Mouse (Mus musculus) hindbrain, embryonic 16.5 days (tissue): ENCODE data around the gene Tfap2a. TPM values are rescaled to one million over a fixed set of nuclear protein-coding genes. Genes with fewer than 3 reads are reported as not detected.

Source experiments
- ATAC-seq: fragments of 200-750 bp; cut with Nextera tagmentation; 2 replicates; pipeline ENCODE4 v1.8.0; 2017; ENCODE audit warnings: moderate TSS enrichment, moderate library complexity
- H3K27ac ChIP-seq: fragments of 300-500 bp; sonication (generic); 2 replicates; pipeline ENCODE4 v1.5.1; 2014; ENCODE audit warnings: low read depth, mild to moderate bottlenecking, control low read depth, low read length, moderate library complexity
- H3K27me3 ChIP-seq: fragments of 300-500 bp; sonication (generic); replicated peaks from 2 replicates; pipeline ENCODE4 v1.6.1; 2014; ENCODE audit warnings: low read length; ENCODE audit not compliant: control insufficient read depth, insufficient read depth
- H3K36me3 ChIP-seq: fragments of 300-500 bp; sonication (generic); 2 replicates; pipeline ENCODE4 v1.6.1; 2014; ENCODE audit warnings: mild to moderate bottlenecking, low read length, moderate library complexity, mixed read lengths; ENCODE audit not compliant: control insufficient read depth, insufficient read depth
- H3K4me1 ChIP-seq: fragments of 300-500 bp; sonication (generic); 2 replicates; pipeline ENCODE4 v1.6.1; 2014; ENCODE audit warnings: low read depth, low read length; ENCODE audit not compliant: control insufficient read depth, insufficient read depth
- H3K4me2 ChIP-seq: fragments of 300-500 bp; sonication (generic); 2 replicates; pipeline ENCODE4 v1.6.1; 2014; ENCODE audit warnings: mild to moderate bottlenecking, low read length, control low read depth, moderate library complexity
- H3K4me3 ChIP-seq: fragments of 300-500 bp; sonication (generic); 2 replicates; pipeline ENCODE4 v1.5.1; 2014; ENCODE audit warnings: mild to moderate bottlenecking, low read length, control low read depth, moderate library complexity
- H3K9ac ChIP-seq: fragments of 300-500 bp; sonication (generic); 2 replicates; pipeline ENCODE4 v1.6.1; 2014; ENCODE audit warnings: low read depth, mild to moderate bottlenecking, control low read depth, low read length, moderate library complexity
- H3K9me3 ChIP-seq: fragments of 300-500 bp; sonication (generic); 2 replicates; pipeline ENCODE4 v1.6.1; 2014; ENCODE audit warnings: mild to moderate bottlenecking, low read length, moderate library complexity; ENCODE audit not compliant: control insufficient read depth
- WGBS: fragments of 180-500 bp; shearing (Covaris S2); extraction: QIAGEN DNeasy Blood & Tissue Kit; methylation state at CpG from one replicate; pipeline ENCODE4 v1.1.7; 2014; 5-methylcytosine and 5-hydroxymethylcytosine counted together
- polyA plus RNA-seq: library from polyadenylated mRNA; unstranded; fragments of >200 nt; fragmentation: Nextera tagmentation; extraction: Ambion mirVana; gene quantifications from 2 replicates; pipeline ENCODE4 v1.2.1, GENCODE M21; 2015

Gene Tfap2a
- polyA plus RNA-seq, 1 experiment from 2014 or later = 8.4 TPM

- H3K4me1 ChIP-seq = peaks cover 7% of the 10 kb centered on the region
- 3% methylated on average over 21 of the region's 21 CpGs for WGBS
- H3K4me3 ChIP-seq = no peak overlapping the region; the same call in 1 of the 2 replicates
- H3K27me3 ChIP-seq = peaks cover 66% of the 10 kb centered on the region
- no peak overlapping the region for H3K9ac ChIP-seq
- no peaks in the 10 kb centered on the region for H3K36me3 ChIP-seq
- no peaks in the 10 kb centered on the region for H3K9me3 ChIP-seq
- H3K4me2 ChIP-seq = peak overlapping the region; percentile 38
- no peak for ATAC-seq
- H3K27ac ChIP-seq = no peak overlapping the region
Measured at GRCm38 (mm10) chr13:40709321-40710061, 28.7 kb downstream of the Tfap2a start.

- Histone ChIP-seq H3K27me3 (peaks cover 62% of the 10 kb centered on the region), H3K4me2 (peak overlapping the region; percentile 38), H3K9me3 (no peaks in the 10 kb centered on the region), H3K9ac (no peak overlapping the region), H3K4me3 (peak overlapping the region; percentile 11; the same call in 1 of the 2 replicates), H3K4me1 (peaks cover 7% of the 10 kb centered on the region), H3K36me3 (no peaks in the 10 kb centered on the region), H3K27ac (no peak overlapping the region)
- under 1% methylated on average over 26 of the region's 26 CpGs for WGBS
- peak; percentile 61 for ATAC-seq
Measured at GRCm38 (mm10) chr13:40708913-40709312, 29.3 kb downstream of the Tfap2a start.

GRCm38 (mm10) chr13:40708271-40708670 lies 29.9 kb downstream of the Tfap2a start:
- Histone ChIP-seq H3K36me3 (no peaks in the 10 kb centered on the region), H3K4me2 (no peak overlapping the region), H3K9me3 (no peaks in the 10 kb centered on the region), H3K4me1 (peaks cover 7% of the 10 kb centered on the region), H3K27me3 (peaks cover 61% of the 10 kb centered on the region), H3K27ac (no peak overlapping the region), H3K9ac (no peak overlapping the region), H3K4me3 (no peak overlapping the region)
- 6% methylated on average over 5 of the region's 5 CpGs for WGBS
- ATAC-seq = no peak

DNA sequence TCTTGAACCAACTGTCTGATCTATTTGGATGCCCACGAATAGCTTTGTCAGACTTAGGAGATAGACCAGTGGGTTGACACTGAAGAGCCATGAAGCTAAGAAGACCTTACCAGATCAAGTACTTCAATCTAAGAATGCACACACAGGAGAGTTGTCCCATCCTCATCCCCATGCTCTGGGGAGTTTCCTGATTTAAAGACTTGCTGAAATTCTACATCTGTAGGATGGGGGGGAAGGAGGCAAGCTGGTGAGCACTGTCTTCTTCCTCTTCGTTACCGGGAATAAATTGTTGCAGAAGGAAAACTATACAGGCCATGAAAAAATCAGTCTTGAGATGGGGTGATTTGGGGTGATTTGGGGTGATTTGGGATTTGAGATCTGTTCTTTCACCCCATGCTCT lies 30.5 kb downstream of the Tfap2a start:
- Histone ChIP-seq H3K27ac (no peak overlapping the region), H3K27me3 (peaks cover 64% of the 10 kb centered on the region), H3K36me3 (no peaks in the 10 kb centered on the region), H3K9ac (no peak overlapping the region), H3K9me3 (no peaks in the 10 kb centered on the region), H3K4me3 (no peak overlapping the region), H3K4me1 (peaks cover 9% of the 10 kb centered on the region), H3K4me2 (no peak overlapping the region)
- WGBS = 12% methylated on average over 3 of the region's 3 CpGs
- ATAC-seq = no peak

GRCm38 (mm10) chr13:40706612-40707011 lies 31.6 kb downstream of the Tfap2a start:
- no peak overlapping the region for H3K4me3 ChIP-seq
- WGBS = 10% methylated on average over 5 of the region's 5 CpGs
- H3K4me2 ChIP-seq = no peak overlapping the region
- H3K27me3 ChIP-seq = peaks cover 62% of the 10 kb centered on the region
- ATAC-seq = no peak
- H3K4me1 ChIP-seq = peaks cover 9% of the 10 kb centered on the region
- no peaks in the 10 kb centered on the region for H3K9me3 ChIP-seq
- no peak overlapping the region for H3K27ac ChIP-seq
- H3K9ac ChIP-seq = no peak overlapping the region
- no peaks in the 10 kb centered on the region for H3K36me3 ChIP-seq

DNA sequence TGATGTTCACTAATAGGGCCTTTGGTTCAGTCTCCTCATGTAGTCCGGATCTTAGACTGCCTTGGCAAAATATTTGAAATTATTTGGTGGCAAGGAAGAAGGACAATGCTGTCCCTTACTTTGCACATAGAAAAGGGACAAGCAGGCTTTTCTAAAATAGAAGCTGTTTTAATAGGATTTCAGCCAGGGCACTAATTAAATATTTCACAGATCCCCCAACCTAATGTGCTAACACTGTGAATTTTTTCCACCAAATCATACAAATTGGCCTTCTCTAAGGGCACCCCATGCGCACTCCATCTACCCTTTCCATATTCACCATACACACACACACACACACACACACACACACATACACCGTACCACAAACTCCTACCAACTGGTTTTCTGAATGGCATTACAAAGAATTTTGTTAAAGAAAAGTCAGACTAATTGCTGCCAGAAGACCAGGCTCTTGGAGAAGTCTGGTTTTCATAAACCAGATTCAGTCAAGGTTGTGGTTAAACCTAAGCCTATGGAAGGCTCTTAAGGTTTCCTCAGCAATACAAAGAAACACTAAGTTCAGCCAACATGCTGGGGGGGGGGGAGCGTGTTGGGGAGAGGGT lies 32.3 kb downstream of the Tfap2a start:
- H3K27ac ChIP-seq = no peak overlapping the region
- no peak overlapping the region for H3K9ac ChIP-seq
- no peak overlapping the region for H3K4me3 ChIP-seq
- no peak overlapping the region for H3K4me2 ChIP-seq
- peaks cover 60% of the 10 kb centered on the region for H3K27me3 ChIP-seq
- peaks cover 9% of the 10 kb centered on the region for H3K4me1 ChIP-seq
- no peaks in the 10 kb centered on the region for H3K9me3 ChIP-seq
- ATAC-seq = no peak
- H3K36me3 ChIP-seq = no peaks in the 10 kb centered on the region
- WGBS = 19% methylated on average over 4 of the region's 4 CpGs

DNA sequence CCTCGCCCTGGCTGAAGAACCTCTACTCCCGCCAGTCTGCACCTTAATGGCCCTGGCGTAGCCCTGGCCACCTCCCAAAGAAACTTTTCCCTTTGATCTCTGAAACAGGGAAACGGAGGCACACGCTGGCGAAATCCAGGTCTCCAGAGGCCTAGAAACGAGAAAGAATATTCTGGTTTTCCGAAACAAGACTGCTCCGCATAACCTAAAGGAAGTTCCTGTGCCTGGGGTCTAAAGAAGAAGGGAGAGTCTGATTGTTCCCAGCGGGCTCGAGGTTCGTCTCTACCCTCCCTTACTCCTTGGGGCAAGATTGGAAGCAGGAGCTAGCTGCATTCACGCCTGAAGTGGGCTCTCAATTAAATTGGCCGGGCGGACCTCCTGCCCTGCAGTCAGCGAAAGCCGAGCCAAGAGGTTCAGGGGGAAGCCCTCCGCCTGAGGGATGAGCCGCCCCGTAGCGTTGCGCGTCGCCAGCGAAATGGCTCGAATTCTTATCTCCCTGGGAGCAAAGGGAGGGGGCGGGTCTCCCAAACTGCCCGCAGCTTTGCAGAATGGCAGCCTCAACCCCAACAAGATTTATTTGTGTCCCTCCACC lies 33.2 kb downstream of the Tfap2a start:
- H3K9ac ChIP-seq = no peak overlapping the region
- peaks cover 9% of the 10 kb centered on the region for H3K4me1 ChIP-seq
- H3K9me3 ChIP-seq = no peaks in the 10 kb centered on the region
- H3K4me3 ChIP-seq = peak overlapping the region; percentile 36
- WGBS = under 1% methylated on average over 28 of the region's 28 CpGs
- peaks cover 57% of the 10 kb centered on the region for H3K27me3 ChIP-seq
- no peaks in the 10 kb centered on the region for H3K36me3 ChIP-seq
- no peak overlapping the region for H3K27ac ChIP-seq
- peak overlapping the region; percentile 53 for H3K4me2 ChIP-seq
- no peak for ATAC-seq

DNA sequence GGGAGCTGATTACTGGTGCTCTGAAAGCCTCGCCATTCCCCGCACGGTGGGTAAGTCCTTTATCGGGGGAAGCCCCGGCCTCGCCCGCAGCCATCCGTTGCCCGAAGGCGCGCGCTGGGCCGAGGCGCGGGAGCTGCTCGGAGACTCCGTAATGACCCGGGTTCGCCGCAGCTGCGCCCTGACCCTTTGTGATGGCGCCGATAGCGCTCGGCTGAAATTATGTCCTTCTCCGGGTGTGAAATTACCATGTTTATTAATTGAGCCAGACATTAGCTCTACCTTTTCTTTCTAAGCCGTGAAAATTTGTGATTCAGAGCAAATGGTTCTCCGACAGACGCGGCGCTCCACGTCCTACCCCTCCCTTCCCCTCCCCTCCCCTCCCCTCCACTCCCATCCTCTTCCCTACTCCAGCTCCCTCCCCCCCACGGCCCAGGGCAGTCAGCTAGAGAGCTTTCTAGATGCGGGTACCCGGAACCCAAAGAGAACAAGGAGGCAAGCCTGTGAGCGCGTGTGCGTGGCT lies 34.1 kb downstream of the Tfap2a start:
- ATAC-seq = peak; percentile 69
- Histone ChIP-seq H3K4me1 (peaks cover 9% of the 10 kb centered on the region), H3K36me3 (no peaks in the 10 kb centered on the region), H3K9ac (no peak overlapping the region; the same call in 1 of the 2 replicates), H3K9me3 (no peaks in the 10 kb centered on the region), H3K27me3 (peaks cover 54% of the 10 kb centered on the region), H3K27ac (peak overlapping the region; percentile 48; the same call in 1 of the 2 replicates), H3K4me2 (peak overlapping the region; percentile 53), H3K4me3 (peak overlapping the region; percentile 36)
- under 1% methylated on average over 38 of the region's 38 CpGs for WGBS
